Mouse (Mus musculus) hindbrain, embryonic 14.5 days (tissue): Measurements from ENCODE around the gene Slc1a3. TPM values are rescaled to one million over a fixed set of nuclear protein-coding genes. Genes with fewer than 3 reads are reported as not detected.

Experiments used
- ATAC-seq: fragments of 200-750 bp; cut with Nextera tagmentation; 2 replicates; pipeline ENCODE4 v1.8.0; 2017; ENCODE audit warnings: moderate number of reproducible peaks, mild to moderate bottlenecking, moderate TSS enrichment, moderate library complexity; ENCODE audit not compliant: low FRiP score
- DNase-seq: peaks from one replicate; pipeline ENCODE4 v3.0.0-alpha.2; 2015; ENCODE audit warnings: low spot score
- H3K27ac ChIP-seq: fragments of 300-500 bp; sonication (generic); 2 replicates; pipeline ENCODE4 v1.5.1; 2014; ENCODE audit warnings: mild to moderate bottlenecking, moderate library complexity
- H3K27me3 ChIP-seq: fragments of 300-500 bp; sonication (generic); 2 replicates; pipeline ENCODE4 v1.6.1; 2014; ENCODE audit warnings: mild to moderate bottlenecking, low read length, mixed read lengths; ENCODE audit not compliant: control insufficient read depth, insufficient read depth
- H3K36me3 ChIP-seq: fragments of 300-500 bp; sonication (generic); replicated peaks from 2 replicates; pipeline ENCODE4 v1.6.1; 2014; ENCODE audit not compliant: control insufficient read depth, insufficient read depth
- H3K4me1 ChIP-seq: fragments of 300-500 bp; sonication (generic); replicated peaks from 2 replicates; pipeline ENCODE4 v1.6.1; 2014; ENCODE audit warnings: antibody characterized with exemption, low read length, mixed read lengths; ENCODE audit not compliant: control insufficient read depth, insufficient read depth
- H3K4me2 ChIP-seq: fragments of 300-500 bp; sonication (generic); replicated peaks from 2 replicates; pipeline ENCODE4 v1.6.1; 2014; ENCODE audit warnings: mild to moderate bottlenecking, moderate library complexity
- H3K4me3 ChIP-seq: fragments of 300-500 bp; sonication (generic); replicated peaks from 2 replicates; pipeline ENCODE4 v1.5.1; 2014; ENCODE audit warnings: mild to moderate bottlenecking, low read length
- H3K9ac ChIP-seq: fragments of 300-500 bp; sonication (generic); 2 replicates; pipeline ENCODE4 v1.6.1; 2014
- H3K9me3 ChIP-seq: fragments of 300-500 bp; sonication (generic); 2 replicates; pipeline ENCODE4 v1.6.1; 2016; ENCODE audit warnings: low read length; ENCODE audit not compliant: control insufficient read depth
- WGBS: fragments of 180-500 bp; shearing (Covaris S2); extraction: QIAGEN DNeasy Blood & Tissue Kit; methylation state at CpG from one replicate; pipeline ENCODE4 v1.1.7; 2014; 5-methylcytosine and 5-hydroxymethylcytosine counted together
- polyA plus RNA-seq: library from polyadenylated mRNA; unstranded; fragments of >200 nt; fragmentation: Nextera tagmentation; extraction: Ambion mirVana; gene quantifications from 2 replicates; pipeline ENCODE4 v1.2.1, GENCODE M21; 2014

Slc1a3 gene
- polyA plus RNA-seq, 1 experiment from 2014 or later, result 242 TPM

DNA sequence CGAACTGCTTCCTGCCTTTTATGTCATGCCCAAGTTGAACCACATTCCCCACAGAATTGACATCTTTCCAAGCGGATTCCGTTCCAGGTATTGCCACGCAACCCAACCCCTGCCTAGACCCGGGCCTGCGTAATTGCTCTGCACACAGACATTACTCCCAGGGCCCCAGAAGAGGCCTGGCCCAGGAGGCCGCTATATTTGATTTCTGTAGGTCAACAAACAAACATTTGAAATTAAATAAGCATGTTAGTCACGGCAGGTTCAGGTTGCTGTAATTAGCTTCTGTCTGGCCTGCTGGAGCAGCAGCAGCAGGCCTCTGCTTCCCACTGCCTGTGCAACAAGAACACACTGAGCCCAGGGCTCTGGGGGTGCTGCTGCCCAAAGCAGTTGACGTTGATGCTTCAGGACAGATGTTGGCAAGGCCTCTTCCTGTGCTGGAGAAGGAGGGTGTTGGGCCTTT is 123.7 kb downstream of the Slc1a3 start:
- no peak for ATAC-seq

More for the DNA sequence above, 123.7 kb downstream of the Slc1a3 start:
- H3K4me1 ChIP-seq, result peaks cover 9% of the 10 kb centered on the region; the same call in 1 of the 2 replicates
- H3K27ac ChIP-seq, result no peak overlapping the region; the same call in 1 of the 2 replicates
- H3K4me2 ChIP-seq, result no peak overlapping the region
- no peaks in the 10 kb centered on the region for H3K27me3 ChIP-seq
- H3K9me3 ChIP-seq, result no peaks in the 10 kb centered on the region
- 56% methylated on average over 9 of the region's 9 CpGs for WGBS
- no peak for DNase-seq
- no peak overlapping the region for H3K9ac ChIP-seq
- H3K4me3 ChIP-seq, result no peak overlapping the region
- H3K36me3 ChIP-seq, result no peaks in the 10 kb centered on the region

Other genes with a start within 250 kb of the Slc1a3 start
- gene Gm2310, start 190.8 kb downstream of the Slc1a3 start, polyA plus RNA-seq, result 0.18 TPM in 1 of 2 replicates, not detected in the other